Mouse (Mus musculus): ENCODE measurements around the gene Hsdl2.
"Not testable (repeated sequence)": the region's sequence is repeated elsewhere in the genome, so short reads cannot be mapped to it uniquely, and the experiment has no call there.

Gene Hsdl2

GRCm38 (mm10) chr4:59564128-59564527 lies 17.2 kb upstream of the Hsdl2 start:
- DNase-seq (ENCODE audit: extremely low spot score, low spot score), result no peak

GRCm38 (mm10) chr4:59565571-59566188 lies 15.7 kb upstream of the Hsdl2 start:
- no peak for DNase-seq (ENCODE audit: extremely low spot score, low spot score)

GRCm38 (mm10) chr4:59567576-59568260 lies 13.6 kb upstream of the Hsdl2 start:
- no peak for DNase-seq (ENCODE audit: extremely low spot score, low spot score)

GRCm38 (mm10) chr4:59569538-59569937 lies 11.8 kb upstream of the Hsdl2 start:
- DNase-seq (ENCODE audit: extremely low spot score, low spot score), result peak; percentile 74

GRCm38 (mm10) chr4:59570519-59570918 lies 10.8 kb upstream of the Hsdl2 start:
- not testable (repeated sequence) for DNase-seq (ENCODE audit: extremely low spot score, low spot score)

GRCm38 (mm10) chr4:59572521-59573118 lies 8.7 kb upstream of the Hsdl2 start:
- DNase-seq (ENCODE audit: extremely low spot score, low spot score), result no peak

GRCm38 (mm10) chr4:59575184-59575958 lies 6.0 kb upstream of the Hsdl2 start:
- DNase-seq (ENCODE audit: extremely low spot score, low spot score), result no peak

GRCm38 (mm10) chr4:59580495-59581281 lies 675 bp upstream of the Hsdl2 start:
- peak; percentile 56 for DNase-seq (ENCODE audit: extremely low spot score, low spot score)

- no peak for DNase-seq (ENCODE audit: extremely low spot score, low spot score)
These were observed 823 bp downstream of the Hsdl2 start for GRCm38 (mm10) chr4:59582186-59582585.

GRCm38 (mm10) chr4:59585097-59585496 lies 3.7 kb downstream of the Hsdl2 start:
- DNase-seq (ENCODE audit: extremely low spot score, low spot score), result no peak

GRCm38 (mm10) chr4:59587215-59587871 lies 6.0 kb downstream of the Hsdl2 start:
- no peak for DNase-seq (ENCODE audit: extremely low spot score, low spot score)

- DNase-seq (ENCODE audit: extremely low spot score, low spot score), result no peak
These were observed 6.5 kb downstream of the Hsdl2 start for GRCm38 (mm10) chr4:59587872-59588226.

GRCm38 (mm10) chr4:59594614-59595013 lies 13.3 kb downstream of the Hsdl2 start:
- no peak for DNase-seq (ENCODE audit: extremely low spot score, low spot score)

- no peak for DNase-seq (ENCODE audit: extremely low spot score, low spot score)
These were observed 15.2 kb downstream of the Hsdl2 start for GRCm38 (mm10) chr4:59596556-59596955.

- DNase-seq (ENCODE audit: extremely low spot score, low spot score), result no peak
These were observed 21.3 kb downstream of the Hsdl2 start for GRCm38 (mm10) chr4:59602704-59603103.

- no peak for DNase-seq (ENCODE audit: extremely low spot score, low spot score)
These were observed 23.5 kb downstream of the Hsdl2 start for GRCm38 (mm10) chr4:59604892-59605291.

- no peak for DNase-seq (ENCODE audit: extremely low spot score, low spot score)
These were observed 24.1 kb downstream of the Hsdl2 start for GRCm38 (mm10) chr4:59605501-59605900.

- DNase-seq (ENCODE audit: extremely low spot score, low spot score), result no peak
These were observed 29.0 kb downstream of the Hsdl2 start for GRCm38 (mm10) chr4:59610411-59610810.

GRCm38 (mm10) chr4:59614986-59615385 lies 33.6 kb downstream of the Hsdl2 start:
- no peak for DNase-seq (ENCODE audit: extremely low spot score, low spot score)

GRCm38 (mm10) chr4:59619611-59620245 lies 38.4 kb downstream of the Hsdl2 start:
- DNase-seq (ENCODE audit: extremely low spot score, low spot score), result no peak
